In genomic region chr7:48948381-48949108, GRCm38 (mm10) we compare ENCODE assay signal across 21 mouse cellular contexts. TPM values are rescaled to one million over a fixed set of nuclear protein-coding genes. Genes with fewer than 3 reads are reported as not detected.
DNase-seq lines count a peak whose midpoint lies in the region; ATAC-seq and TF ChIP-seq lines count a peak whose summit lies in the region.
"Had no signal": no experiment of that assay in that cellular context is flagged by ENCODE, and none has a peak within 500 bp of the region (broad histone marks: within the 10 kb centered on the region; RNA-seq: fewer than 3 reads in every experiment).

No protein-coding gene starts in this region.

- peaks cover 27% of the 10 kb centered on the region; the same call in 1 of the 2 replicates for H3K4me1 ChIP-seq in hindbrain, embryonic 10.5 days (replicated peaks)
- H3K4me1 ChIP-seq in hindbrain, embryonic 13.5 days (replicated peaks), result peaks cover 15% of the 10 kb centered on the region
- H3K4me1 ChIP-seq in MEL (ENCODE audit: control insufficient read depth in 1 of 2, insufficient read depth in 2 of 2, low read length in 2 of 2), result peaks cover 0 to 15% of the 10 kb centered on the region in 2 experiments; a peak in 3 of 4 replicates
- no peaks in the 10 kb centered on the region for H3K4me1 ChIP-seq in liver, embryonic 16.5 days (ENCODE audit: control insufficient read depth, low read depth, low read length)
- peaks cover 7% of the 10 kb centered on the region for H3K4me1 ChIP-seq in forebrain, embryonic 11.5 days (replicated peaks; ENCODE audit: control insufficient read depth, insufficient read depth, low read length)
- H3K4me1 ChIP-seq: embryonic facial prominence, embryonic 15.5 days had no signal

- H3K27ac ChIP-seq in hindbrain, embryonic 10.5 days, result 0 out of 2 replicates have a peak overlapping the region, but pooled peaks have one; percentile 5
- no peak overlapping the region for H3K27ac ChIP-seq in hindbrain, embryonic 13.5 days
- no peak overlapping the region for H3K27ac ChIP-seq in MEL (ENCODE audit: control insufficient read depth, low read depth, low read length)
- H3K27ac ChIP-seq in liver, embryonic 16.5 days (ENCODE audit: low read length), result no peak overlapping the region
- H3K27ac ChIP-seq in forebrain, embryonic 11.5 days (ENCODE audit: low read depth, low read length), result no peak overlapping the region
- H3K27ac ChIP-seq: embryonic facial prominence, embryonic 15.5 days; forebrain, embryonic 12.5 days; heart, adult 2 months; heart, embryonic 15.5 days had no signal

- TF ChIP-seq RAD21 in MEL (IDR thresholded peaks at IDR 0.05; ENCODE audit: low read depth, low read length), result no peak

- no peaks in the 10 kb centered on the region for H3K9me3 ChIP-seq in hindbrain, embryonic 10.5 days
- no peaks in the 10 kb centered on the region for H3K9me3 ChIP-seq in hindbrain, embryonic 13.5 days
- no peaks in the 10 kb centered on the region for H3K9me3 ChIP-seq in MEL (replicated peaks; ENCODE audit: insufficient read depth, low read length)
- H3K9me3 ChIP-seq in liver, embryonic 16.5 days (replicated peaks; ENCODE audit: control insufficient read depth, low read length), result no peaks in the 10 kb centered on the region
- H3K9me3 ChIP-seq in forebrain, embryonic 11.5 days (ENCODE audit: control insufficient read depth, low read length), result no peaks in the 10 kb centered on the region
- H3K9me3 ChIP-seq: embryonic facial prominence, embryonic 15.5 days; forebrain, embryonic 12.5 days; heart, embryonic 15.5 days had no signal

- DNase-seq in hindbrain, embryonic 10.5 days (ENCODE audit: low spot score), result no peak
- peak; percentile 72 for DNase-seq in MEL (ENCODE audit: low read depth, low spot score)
- no peak for DNase-seq in forebrain, embryonic 11.5 days (ENCODE audit: low spot score)
- no peak for DNase-seq in kidney, postnatal 36 days
- no peak for DNase-seq in layer of hippocampus, postnatal 10 days (ENCODE audit: low spot score in 2 of 2)
- DNase-seq: adrenal gland, adult 2 months; adrenal gland, postnatal 25 days; cerebellum, adult 18-20 months; cerebellum, adult 9-11 months; embryo, embryonic 11 days; gastrocnemius, postnatal 10 days; heart, adult 2 months had no signal

- H3K9ac ChIP-seq in hindbrain, embryonic 13.5 days, result no peak overlapping the region
- H3K9ac ChIP-seq in MEL (ENCODE audit: control insufficient read depth, low read depth, low read length, poor library complexity, severe bottlenecking), result no peak overlapping the region
- no peak overlapping the region for H3K9ac ChIP-seq in liver, embryonic 16.5 days (ENCODE audit: low read depth, low read length)
- no peak overlapping the region for H3K9ac ChIP-seq in forebrain, embryonic 11.5 days (ENCODE audit: low read length)
- H3K9ac ChIP-seq: embryonic facial prominence, embryonic 15.5 days; forebrain, embryonic 12.5 days; heart, embryonic 15.5 days had no signal

- no peak overlapping the region for H3K4me2 ChIP-seq in hindbrain, embryonic 13.5 days
- no peak overlapping the region for H3K4me2 ChIP-seq in liver, embryonic 16.5 days (ENCODE audit: low read depth, low read length)
- no peak overlapping the region for H3K4me2 ChIP-seq in forebrain, embryonic 11.5 days (ENCODE audit: low read depth, low read length, severe bottlenecking)
- H3K4me2 ChIP-seq: embryonic facial prominence, embryonic 15.5 days; forebrain, embryonic 12.5 days; heart, embryonic 11.5 days; heart, embryonic 15.5 days had no signal

- no peak for ATAC-seq in hindbrain, embryonic 13.5 days (ENCODE audit: low FRiP score)
- ATAC-seq in erythroid progenitor cell, adult 5-6 weeks (replicated peaks; ENCODE audit: low FRiP score, poor library complexity, severe bottlenecking), result peak; percentile 49; the same call in 1 of the 2 replicates
- ATAC-seq in liver, embryonic 16.5 days (ENCODE audit: low read depth), result peak; percentile 80
- ATAC-seq in forebrain, embryonic 11.5 days (replicated peaks; ENCODE audit: low FRiP score), result no peak
- ATAC-seq: hindbrain, embryonic 16.5 days had no signal

- no peaks in the 10 kb centered on the region for H3K79me2 ChIP-seq in MEL (ENCODE audit: control insufficient read depth, insufficient read depth, low read length, poor library complexity)

- H3K4me3 ChIP-seq in hindbrain, embryonic 10.5 days, result no peak overlapping the region
- H3K4me3 ChIP-seq in hindbrain, embryonic 13.5 days, result no peak overlapping the region
- H3K4me3 ChIP-seq in MEL (ENCODE audit: control insufficient read depth in 1 of 2, insufficient read depth in 1 of 2, low read depth in 2 of 2, low read length in 2 of 2), result no peak overlapping the region
- no peak overlapping the region for H3K4me3 ChIP-seq in liver, embryonic 16.5 days (ENCODE audit: low read depth, low read length)
- H3K4me3 ChIP-seq in forebrain, embryonic 11.5 days (ENCODE audit: low read depth, low read length), result no peak overlapping the region
- H3K4me3 ChIP-seq: embryonic facial prominence, embryonic 15.5 days; erythroblast, embryonic 14.5 days; forebrain, embryonic 12.5 days; heart, adult 2 months; heart, embryonic 15.5 days had no signal

- TF ChIP-seq CTCF in MEL (IDR thresholded peaks at IDR 0.05 in 2 of 3, conservative IDR thresholded peaks at IDR 0.05 in 1 of 3; ENCODE audit: control insufficient read depth in 1 of 3, insufficient read depth in 1 of 3, low read depth in 2 of 3, low read length in 3 of 3, poor library complexity in 1 of 3, severe bottlenecking in 1 of 3), result no peak

- peak; percentile 70 to 73 for TF ChIP-seq EP300 in MEL (IDR thresholded peaks at IDR 0.05; ENCODE audit: low read depth in 1 of 2, low read length in 2 of 2)

- no peaks in the 10 kb centered on the region for H3K36me3 ChIP-seq in hindbrain, embryonic 10.5 days
- H3K36me3 ChIP-seq in hindbrain, embryonic 13.5 days, result no peaks in the 10 kb centered on the region
- peaks cover 0 to 6% of the 10 kb centered on the region in 2 experiments; a peak in 2 of 4 replicates for H3K36me3 ChIP-seq in MEL (ENCODE audit: control insufficient read depth in 1 of 2, insufficient read depth in 2 of 2, low read length in 2 of 2)
- no peaks in the 10 kb centered on the region for H3K36me3 ChIP-seq in liver, embryonic 16.5 days (ENCODE audit: control insufficient read depth, insufficient read depth)
- H3K36me3 ChIP-seq in forebrain, embryonic 11.5 days (ENCODE audit: control insufficient read depth, insufficient read depth, low read length), result no peaks in the 10 kb centered on the region
- H3K36me3 ChIP-seq: embryonic facial prominence, embryonic 15.5 days; forebrain, embryonic 12.5 days; heart, embryonic 15.5 days had no signal

- WGBS in hindbrain, embryonic 10.5 days, result 82% methylated on average over 4 of the region's 4 CpGs
- 89% methylated on average over 4 of the region's 4 CpGs for WGBS in hindbrain, embryonic 13.5 days
- WGBS in liver, embryonic 16.5 days (ENCODE audit: insufficient replicate concordance), result 31% methylated on average over 4 of the region's 4 CpGs
- 96% methylated on average over 4 of the region's 4 CpGs for WGBS in forebrain, embryonic 11.5 days

- peaks cover 32% of the 10 kb centered on the region for H3K27me3 ChIP-seq in hindbrain, embryonic 10.5 days (ENCODE audit: insufficient read depth, poor library complexity, severe bottlenecking)
- peaks cover 15% of the 10 kb centered on the region; the same call in 1 of the 2 replicates for H3K27me3 ChIP-seq in hindbrain, embryonic 13.5 days
- H3K27me3 ChIP-seq in MEL (ENCODE audit: control insufficient read depth in 1 of 2, insufficient read depth in 2 of 2, low read length in 2 of 2), result no peaks in the 10 kb centered on the region
- H3K27me3 ChIP-seq in liver, embryonic 16.5 days (ENCODE audit: control insufficient read depth, insufficient read depth, low read depth, low read length), result no peaks in the 10 kb centered on the region
- H3K27me3 ChIP-seq in forebrain, embryonic 11.5 days (ENCODE audit: control insufficient read depth, insufficient read depth, low read length), result peaks cover 37% of the 10 kb centered on the region
- H3K27me3 ChIP-seq: heart, embryonic 15.5 days had no signal

- TF ChIP-seq POLR2A in MEL (IDR thresholded peaks at IDR 0.05; ENCODE audit: control insufficient read depth in 1 of 2, insufficient read depth in 1 of 2, low read depth in 1 of 2, low read length in 2 of 2, poor library complexity in 1 of 2), result no peak

TF ChIP-seq in MEL, 35 proteins besides CTCF, POLR2A, EP300 and RAD21:
- no peak for TF ChIP-seq MEF2A (IDR thresholded peaks at IDR 0.05; ENCODE audit: extremely low read depth, insufficient replicate concordance, low read depth, low read length, poor library complexity, severe bottlenecking)
- peak; percentile 83 for TF ChIP-seq GATA1 (IDR thresholded peaks at IDR 0.05; ENCODE audit: low read depth, low read length)
- no peak for TF ChIP-seq HCFC1 (IDR thresholded peaks at IDR 0.05; ENCODE audit: low read depth, low read length)
- no peak for TF ChIP-seq ZKSCAN1 (IDR thresholded peaks at IDR 0.05; ENCODE audit: low read depth, low read length)
- no peak for TF ChIP-seq MXI1 (IDR thresholded peaks at IDR 0.05; ENCODE audit: low read depth, low read length)
- TF ChIP-seq TCF12 (IDR thresholded peaks at IDR 0.05; ENCODE audit: low read depth, low read length), result peak; percentile 71
- TF ChIP-seq MYC (IDR thresholded peaks at IDR 0.05; ENCODE audit: low read depth, low read length), result no peak
- no peak for TF ChIP-seq MAZ (IDR thresholded peaks at IDR 0.05; ENCODE audit: low read depth, low read length)
- TF ChIP-seq TAL1 (IDR thresholded peaks at IDR 0.05; ENCODE audit: low read length), result peak; percentile 31; the same call in 1 of the 2 replicates
- no peak for TF ChIP-seq ELF1 (IDR thresholded peaks at IDR 0.05; ENCODE audit: low read depth, low read length)

RNA-seq across cellular contexts. Expression of gene Nav2, which starts 40.0 kb away (rescaled TPM):
- polyA plus RNA-seq in hindbrain, embryonic 10.5 days (2016; fragmentation: Nextera tagmentation; extraction: Ambion mirVana), result 19.1 and 25.6 TPM in 2 replicates
- polyA plus RNA-seq in hindbrain, embryonic 13.5 days (2015; fragmentation: Nextera tagmentation; extraction: Ambion mirVana), result 22.4 and 24.2 TPM in 2 replicates
- total RNA-seq in MEL (2012; rRNA removed), result 2.0 and 2.2 TPM in 2 replicates
- 1 to 10 TPM in 1 of 2 experiments, not detected in 1; 2.7 TPM for polyA plus RNA-seq in MEL (2012; ENCODE audit: insufficient read depth in 1 of 2, insufficient read length in 2 of 2, low read depth in 1 of 2, low replicate concordance in 2 of 2, missing spikeins in 1 of 2)
- 9.7 and 29.8 TPM in 2 replicates for total RNA-seq in erythroid progenitor cell, adult 5-6 weeks (2015; ENCODE audit: low replicate concordance)
- total RNA-seq in erythroid progenitor cell, adult 5-6 weeks (2017; ENCODE audit: low replicate concordance), result 3.1 and 3.7 TPM in 2 replicates
- polyA plus RNA-seq in liver, embryonic 16.5 days (2015; fragmentation: Nextera tagmentation; extraction: Ambion mirVana), result 2.9 and 4.1 TPM in 2 replicates
- 6.9 and 7.2 TPM in 2 replicates for polyA plus RNA-seq in forebrain, embryonic 11.5 days (2014; fragmentation: Nextera tagmentation; extraction: Ambion mirVana)
- total RNA-seq in layer of hippocampus, postnatal 10 days (2021), result 100 to 1,000 TPM; 103 to 126 TPM

Comparison
In these comparisons a context has a peak if more than half of its experiments do, and no peak if none do; other contexts are left out.
1. ATAC-seq: peak in erythroid progenitor cell, adult 5-6 weeks (single experiment) and liver, embryonic 16.5 days (single experiment); none in hindbrain, embryonic 13.5 days (single experiment) and forebrain, embryonic 11.5 days (single experiment).